Mouse (Mus musculus) lung, adult 18-20 months (tissue): ENCODE data around the gene Igfbp1.

Source experiments
- DNase-seq, 2 experiments: peaks; one replicate each; pipeline ENCODE4 v3.0.0; 2022; ENCODE audit warnings: mixed read lengths in 2 of 2

The Igfbp1 gene

GRCm38 (mm10) chr11:7234981-7235609 lies 37.5 kb downstream of the Igfbp1 start:
- no peak for DNase-seq

GRCm38 (mm10) chr11:7236751-7237150 lies 39.2 kb downstream of the Igfbp1 start:
- DNase-seq: no peak

GRCm38 (mm10) chr11:7237712-7238111 lies 40.1 kb downstream of the Igfbp1 start:
- no peak for DNase-seq

GRCm38 (mm10) chr11:7238546-7238945 lies 41.0 kb downstream of the Igfbp1 start:
- DNase-seq: no peak

GRCm38 (mm10) chr11:7239041-7239740 lies 41.6 kb downstream of the Igfbp1 start:
- DNase-seq: no peak

- no peak for DNase-seq
Measured at GRCm38 (mm10) chr11:7244782-7245181, 47.2 kb downstream of the Igfbp1 start.

GRCm38 (mm10) chr11:7250415-7250814 lies 52.8 kb downstream of the Igfbp1 start:
- no peak for DNase-seq

GRCm38 (mm10) chr11:7250870-7251269 lies 53.3 kb downstream of the Igfbp1 start:
- DNase-seq: no peak
